Mouse (Mus musculus): Measurements from ENCODE around the gene Ccdc27. TPM values are rescaled to one million over a fixed set of nuclear protein-coding genes. Genes with fewer than 3 reads are reported as not detected.

Gene Ccdc27
- polyA plus RNA-seq, 1 experiment, result not detected

GRCm38 (mm10) chr4:154028066-154028465, 14.4 kb downstream of the Ccdc27 start:
- Histone ChIP-seq H3K27ac (ENCODE audit: insufficient read depth, low read depth, low read length) (no peak overlapping the region), H3K4me1 (ENCODE audit: control insufficient read depth, insufficient read depth, low read length) (peaks cover 11% of the 10 kb centered on the region; the same call in 1 of the 2 replicates), H3K36me3 (ENCODE audit: control insufficient read depth, insufficient read depth, low read length) (no peaks in the 10 kb centered on the region; the same call in 1 of the 2 replicates), H3K4me3 (ENCODE audit: insufficient read depth, low read depth, low read length) (no peak overlapping the region), H3K27me3 (replicated peaks; ENCODE audit: control insufficient read depth, insufficient read depth, low read length) (no peaks in the 10 kb centered on the region)
- no peak for DNase-seq
- TF ChIP-seq POLR2A (IDR thresholded peaks at IDR 0.05; ENCODE audit: low read depth, low read length) (no peak), CTCF (conservative IDR thresholded peaks at IDR 0.05; ENCODE audit: insufficient read depth, insufficient read length, low read depth, low read length) (no peak)
- 75% methylated on average over 7 of the region's 7 CpGs for WGBS

GRCm38 (mm10) chr4:154026441-154026761, 16.1 kb downstream of the Ccdc27 start:
- peak overlapping the region; percentile 65 for H3K4me3 ChIP-seq (ENCODE audit: insufficient read depth, low read depth, low read length)
- H3K27me3 ChIP-seq (replicated peaks; ENCODE audit: control insufficient read depth, insufficient read depth, low read length), result no peaks in the 10 kb centered on the region
- no peak overlapping the region; the same call in 1 of the 2 replicates for H3K27ac ChIP-seq (ENCODE audit: insufficient read depth, low read depth, low read length)
- 9% methylated on average over 2 of the region's 2 CpGs for WGBS
- peaks cover 24% of the 10 kb centered on the region for H3K4me1 ChIP-seq (ENCODE audit: control insufficient read depth, insufficient read depth, low read length)
- no peak for DNase-seq
- no peak for TF ChIP-seq POLR2A (IDR thresholded peaks at IDR 0.05; ENCODE audit: low read depth, low read length)
- no peak for TF ChIP-seq CTCF (conservative IDR thresholded peaks at IDR 0.05; ENCODE audit: insufficient read depth, insufficient read length, low read depth, low read length)
- H3K36me3 ChIP-seq (ENCODE audit: control insufficient read depth, insufficient read depth, low read length), result no peaks in the 10 kb centered on the region; the same call in 1 of the 2 replicates

GRCm38 (mm10) chr4:154025641-154026440, 16.6 kb downstream of the Ccdc27 start, which contains the start of gene Smim1:
Gene Smim1, minus strand, starts transcription at chr4:154026230.
- TF ChIP-seq POLR2A (IDR thresholded peaks at IDR 0.05; ENCODE audit: low read depth, low read length), result no peak
- peak; percentile 64 for TF ChIP-seq CTCF (conservative IDR thresholded peaks at IDR 0.05; ENCODE audit: insufficient read depth, insufficient read length, low read depth, low read length)
- WGBS, result 3% methylated on average over 33 of the region's 33 CpGs
- Histone ChIP-seq H3K4me3 (ENCODE audit: insufficient read depth, low read depth, low read length) (peak within 1 kb of the TSS; percentile 65), H3K27ac (ENCODE audit: insufficient read depth, low read depth, low read length) (peak within 1 kb of the TSS; percentile 78), H3K4me1 (ENCODE audit: control insufficient read depth, insufficient read depth, low read length) (peaks cover 24% of the 10 kb centered on the region), H3K36me3 (ENCODE audit: control insufficient read depth, insufficient read depth, low read length) (no peaks in the 10 kb centered on the region; the same call in 1 of the 2 replicates), H3K27me3 (replicated peaks; ENCODE audit: control insufficient read depth, insufficient read depth, low read length) (no peaks in the 10 kb centered on the region)
- DNase-seq, result peak; percentile 97

GRCm38 (mm10) chr4:154024729-154025521, 17.6 kb downstream of the Ccdc27 start:
- peak overlapping the region; percentile 65 for H3K4me3 ChIP-seq (ENCODE audit: insufficient read depth, low read depth, low read length)
- H3K27me3 ChIP-seq (replicated peaks; ENCODE audit: control insufficient read depth, insufficient read depth, low read length), result no peaks in the 10 kb centered on the region
- WGBS, result 31% methylated on average over 17 of the region's 17 CpGs
- peak overlapping the region; percentile 78 for H3K27ac ChIP-seq (ENCODE audit: insufficient read depth, low read depth, low read length)
- DNase-seq, result peak; percentile 49
- peaks cover 24% of the 10 kb centered on the region for H3K4me1 ChIP-seq (ENCODE audit: control insufficient read depth, insufficient read depth, low read length)
- H3K36me3 ChIP-seq (ENCODE audit: control insufficient read depth, insufficient read depth, low read length), result no peaks in the 10 kb centered on the region; the same call in 1 of the 2 replicates
- TF ChIP-seq POLR2A (IDR thresholded peaks at IDR 0.05; ENCODE audit: low read depth, low read length) (no peak), CTCF (conservative IDR thresholded peaks at IDR 0.05; ENCODE audit: insufficient read depth, insufficient read length, low read depth, low read length) (no peak)

GRCm38 (mm10) chr4:154023754-154024601, 18.5 kb downstream of the Ccdc27 start:
- DNase-seq, result peak; percentile 66

GRCm38 (mm10) chr4:154022844-154023243, 19.6 kb downstream of the Ccdc27 start:
- no peak for DNase-seq
- Histone ChIP-seq H3K27ac (ENCODE audit: insufficient read depth, low read depth, low read length) (peak overlapping the region; percentile 78), H3K36me3 (ENCODE audit: control insufficient read depth, insufficient read depth, low read length) (no peaks in the 10 kb centered on the region; the same call in 1 of the 2 replicates), H3K4me1 (ENCODE audit: control insufficient read depth, insufficient read depth, low read length) (peaks cover 24% of the 10 kb centered on the region), H3K4me3 (ENCODE audit: insufficient read depth, low read depth, low read length) (no peak overlapping the region), H3K27me3 (replicated peaks; ENCODE audit: control insufficient read depth, insufficient read depth, low read length) (no peaks in the 10 kb centered on the region)
- 15% methylated on average over 4 of the region's 4 CpGs for WGBS
- no peak for TF ChIP-seq CTCF (conservative IDR thresholded peaks at IDR 0.05; ENCODE audit: insufficient read depth, insufficient read length, low read depth, low read length)
- TF ChIP-seq POLR2A (IDR thresholded peaks at IDR 0.05; ENCODE audit: low read depth, low read length), result no peak

More at GRCm38 (mm10) chr4:154023754-154024601, 18.5 kb downstream of the Ccdc27 start:
- Histone ChIP-seq H3K36me3 (ENCODE audit: control insufficient read depth, insufficient read depth, low read length) (no peaks in the 10 kb centered on the region; the same call in 1 of the 2 replicates), H3K27ac (ENCODE audit: insufficient read depth, low read depth, low read length) (peak overlapping the region; percentile 78), H3K27me3 (replicated peaks; ENCODE audit: control insufficient read depth, insufficient read depth, low read length) (no peaks in the 10 kb centered on the region), H3K4me1 (ENCODE audit: control insufficient read depth, insufficient read depth, low read length) (peaks cover 24% of the 10 kb centered on the region), H3K4me3 (ENCODE audit: insufficient read depth, low read depth, low read length) (peak overlapping the region; percentile 65)
- no peak for TF ChIP-seq POLR2A (IDR thresholded peaks at IDR 0.05; ENCODE audit: low read depth, low read length)
- no peak for TF ChIP-seq CTCF (conservative IDR thresholded peaks at IDR 0.05; ENCODE audit: insufficient read depth, insufficient read length, low read depth, low read length)
- WGBS, result 24% methylated on average over 8 of the region's 8 CpGs
